In genomic region chr4:155654456-155655298, GRCm38 (mm10) we compare ENCODE assay signal across 8 mouse cellular contexts. TPM values are rescaled to one million over a fixed set of nuclear protein-coding genes. Genes with fewer than 3 reads are reported as not detected.
A peak's percentile ranks its signal among the peaks of the same experiment; 100 is the strongest.
DNase-seq lines count a peak whose midpoint lies in the region; ATAC-seq and TF ChIP-seq lines count a peak whose summit lies in the region.

No protein-coding gene starts in this region.

- H3K4me1 ChIP-seq in heart, embryonic 10.5 days, result peaks cover 62% of the 10 kb centered on the region
- H3K4me1 ChIP-seq in kidney, postnatal 0 days (replicated peaks; ENCODE audit: insufficient read depth, low read length), result peaks cover 42% of the 10 kb centered on the region

- H3K4me2 ChIP-seq in kidney, postnatal 0 days (ENCODE audit: low read length), result peak overlapping the region; percentile 86

- intact Hi-C loops in left cerebral cortex, postnatal 14 days (cut with DNase I), result no loop called here

- under 1% methylated on average over 52 of the region's 52 CpGs for WGBS in heart, embryonic 10.5 days
- WGBS in kidney, postnatal 0 days, result 2% methylated on average over 52 of the region's 52 CpGs

- H3K4me3 ChIP-seq in heart, embryonic 10.5 days, result peak overlapping the region; percentile 72
- peak overlapping the region; percentile 44 for H3K4me3 ChIP-seq in kidney, postnatal 0 days (replicated peaks; ENCODE audit: low read depth, low read length)

- H3K9ac ChIP-seq in kidney, postnatal 0 days (ENCODE audit: low read depth, low read length), result peak overlapping the region; percentile 70

- no peaks in the 10 kb centered on the region for H3K9me3 ChIP-seq in heart, embryonic 10.5 days
- no peaks in the 10 kb centered on the region for H3K9me3 ChIP-seq in kidney, postnatal 0 days (replicated peaks; ENCODE audit: low read length)

- H3K36me3 ChIP-seq in heart, embryonic 10.5 days, result peaks cover 52% of the 10 kb centered on the region
- peaks cover 16% of the 10 kb centered on the region; the same call in 1 of the 2 replicates for H3K36me3 ChIP-seq in kidney, postnatal 0 days (ENCODE audit: insufficient read depth, low read length)
- H3K36me3 ChIP-seq in splenic B cell, adult 2 months (ENCODE audit: control insufficient read depth, insufficient read depth, low read length, poor library complexity, severe bottlenecking), result peaks cover 2% of the 10 kb centered on the region; the same call in 1 of the 2 replicates

- TF ChIP-seq CTCF in kidney, postnatal 0 days (IDR thresholded peaks at IDR 0.05; ENCODE audit: low read depth), result no peak

- ATAC-seq in kidney, postnatal 0 days (replicated peaks; ENCODE audit: low FRiP score, low read depth), result peak; percentile 25

- peak; percentile 20 to 45 for DNase-seq in layer of hippocampus, postnatal 10 days (ENCODE audit: low spot score in 2 of 2)
- DNase-seq in layer of hippocampus, postnatal 14 days (ENCODE audit: low spot score in 2 of 2), result no peak
- DNase-seq in cerebellum, adult 9-10 months, result peak; percentile 84
- DNase-seq in heart, embryonic 10.5 days (ENCODE audit: low spot score), result peak; percentile 86
- peak; percentile 57 for DNase-seq in kidney, postnatal 0 days (ENCODE audit: low spot score)
- DNase-seq in lung, postnatal 4 days, result peak; percentile 59 to 77
- DNase-seq in splenic B cell, adult 2 months (ENCODE audit: low read depth, low spot score), result peak; percentile 57
- no peak for DNase-seq in left cerebral cortex, postnatal 14 days (ENCODE audit: low spot score in 2 of 2)

- H3K27me3 ChIP-seq in heart, embryonic 10.5 days (ENCODE audit: insufficient read depth, poor library complexity, severe bottlenecking), result peaks cover 68% of the 10 kb centered on the region
- no peaks in the 10 kb centered on the region; the same call in 1 of the 2 replicates for H3K27me3 ChIP-seq in kidney, postnatal 0 days (ENCODE audit: insufficient read depth, low read length)
- no peaks in the 10 kb centered on the region for H3K27me3 ChIP-seq in splenic B cell, adult 2 months (ENCODE audit: control insufficient read depth, insufficient read depth, low read length, poor library complexity, severe bottlenecking)

- peak overlapping the region; percentile 89 for H3K27ac ChIP-seq in heart, embryonic 10.5 days
- H3K27ac ChIP-seq in kidney, postnatal 0 days, result peak overlapping the region; percentile 81; the same call in 1 of the 2 replicates

RNA-seq across cellular contexts. Expression of gene Mmp23, which starts 1.5 kb away (rescaled TPM):
- 1 to 10 TPM; 2.7 to 4.1 TPM for total RNA-seq in layer of hippocampus, postnatal 10 days (2021)
- total RNA-seq in layer of hippocampus, postnatal 14 days (2021), result 1 to 10 TPM; 1.5 to 4.7 TPM
- polyA plus RNA-seq in heart, embryonic 10.5 days (2016; fragmentation: Nextera tagmentation; extraction: Ambion mirVana), result 34.6 and 39.8 TPM in 2 replicates
- 77.2 and 80.3 TPM in 2 replicates for polyA plus RNA-seq in kidney, postnatal 0 days (2015; fragmentation: Nextera tagmentation; extraction: Ambion mirVana)
- total RNA-seq in left cerebral cortex, postnatal 14 days (2021), result 1 to 10 TPM; 1.2 to 2.4 TPM

RNA-seq across cellular contexts. Expression of gene Gm10563, which starts 9.5 kb away (rescaled TPM):
- not detected for total RNA-seq in layer of hippocampus, postnatal 10 days (2021)
- not detected for total RNA-seq in layer of hippocampus, postnatal 14 days (2021)
- polyA plus RNA-seq in heart, embryonic 10.5 days (2016; fragmentation: Nextera tagmentation; extraction: Ambion mirVana), result not detected in 2 replicates
- not detected in 2 replicates for polyA plus RNA-seq in kidney, postnatal 0 days (2015; fragmentation: Nextera tagmentation; extraction: Ambion mirVana)
- total RNA-seq in left cerebral cortex, postnatal 14 days (2021), result not detected

RNA-seq across cellular contexts. Expression of gene Mib2, which starts 14.3 kb away (rescaled TPM):
- 10 to 100 TPM; 89.1 to 96.6 TPM for total RNA-seq in layer of hippocampus, postnatal 10 days (2021)
- total RNA-seq in layer of hippocampus, postnatal 14 days (2021), result 10 to 100 TPM; 86.7 to 87.7 TPM
- 15.4 and 16.8 TPM in 2 replicates for polyA plus RNA-seq in heart, embryonic 10.5 days (2016; fragmentation: Nextera tagmentation; extraction: Ambion mirVana)
- 19.6 and 21.0 TPM in 2 replicates for polyA plus RNA-seq in kidney, postnatal 0 days (2015; fragmentation: Nextera tagmentation; extraction: Ambion mirVana)
- total RNA-seq in left cerebral cortex, postnatal 14 days (2021), result 100 to 1,000 TPM; 105 TPM

RNA-seq across cellular contexts. Expression of gene Cdk11b, which starts 30.0 kb away (rescaled TPM):
- total RNA-seq in layer of hippocampus, postnatal 10 days (2021), result 10 to 100 TPM; 53.5 to 59.7 TPM
- 10 to 100 TPM; 45.4 to 50.7 TPM for total RNA-seq in layer of hippocampus, postnatal 14 days (2021)
- 48.6 and 60.2 TPM in 2 replicates for polyA plus RNA-seq in heart, embryonic 10.5 days (2016; fragmentation: Nextera tagmentation; extraction: Ambion mirVana)
- 60.0 and 65.4 TPM in 2 replicates for polyA plus RNA-seq in kidney, postnatal 0 days (2015; fragmentation: Nextera tagmentation; extraction: Ambion mirVana)
- total RNA-seq in left cerebral cortex, postnatal 14 days (2021), result 10 to 100 TPM; 45.4 to 47.0 TPM

RNA-seq across cellular contexts. Expression of gene Fndc10, which starts 39.5 kb away (rescaled TPM):
- total RNA-seq in layer of hippocampus, postnatal 10 days (2021), result 10 to 100 TPM; 21.9 to 22.3 TPM
- total RNA-seq in layer of hippocampus, postnatal 14 days (2021), result 10 to 100 TPM; 22.5 to 26.4 TPM
- polyA plus RNA-seq in heart, embryonic 10.5 days (2016; fragmentation: Nextera tagmentation; extraction: Ambion mirVana), result 0.78 and 1.7 TPM in 2 replicates
- polyA plus RNA-seq in kidney, postnatal 0 days (2015; fragmentation: Nextera tagmentation; extraction: Ambion mirVana), result 9.1 and 12.1 TPM in 2 replicates
- 10 to 100 TPM; 22.8 to 26.0 TPM for total RNA-seq in left cerebral cortex, postnatal 14 days (2021)

Comparison
In these comparisons a context has a peak if more than half of its experiments do, and no peak if none do; other contexts are left out.
1. DNase-seq: peak in layer of hippocampus, postnatal 10 days (2 of 2), cerebellum, adult 9-10 months (single experiment), heart, embryonic 10.5 days (single experiment), kidney, postnatal 0 days (single experiment), lung, postnatal 4 days (2 of 2) and splenic B cell, adult 2 months (single experiment); none in layer of hippocampus, postnatal 14 days (0 of 2) and left cerebral cortex, postnatal 14 days (0 of 2).